Mouse (Mus musculus) frontal cortex, postnatal 10 days (tissue): ENCODE results near the gene Apba1.
A peak's percentile ranks its signal among the peaks of the same experiment; 100 is the strongest.

Source experiments
- DNase-seq, 2 experiments: peaks; one replicate each; pipeline ENCODE4 v3.0.0; 2022; ENCODE audit warnings: low spot score in 2 of 2, mixed read lengths in 1 of 2

Gene Apba1

GRCm38 (mm10) chr19:23758554-23759321, at the start of gene Apba1:
Apba1 (plus strand) TSS chr19:23758887.
- DNase-seq = peak in 1 of 2 experiments; percentile 85

GRCm38 (mm10) chr19:23746506-23746905, 12.2 kb upstream of the Apba1 start:
- DNase-seq = no peak

- DNase-seq = no peak
These were observed 1.7 kb upstream of the Apba1 start for GRCm38 (mm10) chr19:23757011-23757410.

- DNase-seq = peak; percentile 91 to 94
These were observed 630 bp upstream of the Apba1 start for GRCm38 (mm10) chr19:23757961-23758553.

GRCm38 (mm10) chr19:23759322-23759945, 747 bp downstream of the Apba1 start:
- peak in 1 of 2 experiments; percentile 61 for DNase-seq

GRCm38 (mm10) chr19:23763371-23763770, 4.7 kb downstream of the Apba1 start:
- DNase-seq = no peak

- DNase-seq = no peak
These were observed 5.4 kb downstream of the Apba1 start for GRCm38 (mm10) chr19:23764051-23764450.

- DNase-seq = no peak
These were observed 10.2 kb downstream of the Apba1 start for GRCm38 (mm10) chr19:23768864-23769263.

GRCm38 (mm10) chr19:23770494-23771423, 12.1 kb downstream of the Apba1 start:
- no peak for DNase-seq

- no peak for DNase-seq
These were observed 13.3 kb downstream of the Apba1 start for GRCm38 (mm10) chr19:23771971-23772370.

- DNase-seq = no peak
These were observed 16.7 kb downstream of the Apba1 start for GRCm38 (mm10) chr19:23775356-23775755.

GRCm38 (mm10) chr19:23779130-23779529, 20.4 kb downstream of the Apba1 start:
- DNase-seq = no peak

- DNase-seq = no peak
These were observed 21.4 kb downstream of the Apba1 start for GRCm38 (mm10) chr19:23780105-23780504.

- DNase-seq = no peak
These were observed 23.3 kb downstream of the Apba1 start for GRCm38 (mm10) chr19:23781968-23782367.

GRCm38 (mm10) chr19:23788420-23789132, 29.9 kb downstream of the Apba1 start:
- DNase-seq = no peak

GRCm38 (mm10) chr19:23791704-23792103, 33.0 kb downstream of the Apba1 start:
- no peak for DNase-seq

- no peak for DNase-seq
These were observed 33.9 kb downstream of the Apba1 start for GRCm38 (mm10) chr19:23792559-23792958.

GRCm38 (mm10) chr19:23794491-23794890, 35.8 kb downstream of the Apba1 start:
- peak; percentile 34 to 38 for DNase-seq

GRCm38 (mm10) chr19:23795156-23795555, 36.5 kb downstream of the Apba1 start:
- DNase-seq = no peak

- DNase-seq = no peak
These were observed 42.5 kb downstream of the Apba1 start for GRCm38 (mm10) chr19:23801174-23801573.
